ENCODE assay signal across 24 mouse cellular contexts in genomic region chr14:57711059-57711458, GRCm38 (mm10). TPM values are rescaled to one million over a fixed set of nuclear protein-coding genes. Genes with fewer than 3 reads are reported as not detected.
"Had no signal": no experiment of that assay in that cellular context is flagged by ENCODE, and none has a peak within 500 bp of the region (broad histone marks: within the 10 kb centered on the region; RNA-seq: fewer than 3 reads in every experiment).

No protein-coding gene starts in this region.

- ATAC-seq: liver, postnatal 0 days; lung, postnatal 0 days had no signal

- DNase-seq: kidney, adult 18-20 months; kidney, adult 9 months; kidney, postnatal 14 days; kidney, postnatal 4 days; liver; liver, embryonic 13.5 days; liver, postnatal 0 days; lung, embryonic 14.5 days; midbrain, embryonic 14.5 days; right cerebral cortex, adult 18-20 months; right cerebral cortex, postnatal 14 days; spleen, adult 18-20 months; thymus, postnatal 25 days had no signal

RNA-seq across cellular contexts. Expression of gene Gm49361, which starts 34.8 kb away (rescaled TPM):
- total RNA-seq: layer of hippocampus, postnatal 14 days; midbrain, postnatal 0 days had no signal
- polyA plus RNA-seq: kidney, embryonic 16.5 days; limb, embryonic 10.5 days; limb, embryonic 13.5 days; liver, embryonic 13.5 days; liver, postnatal 0 days; lung, embryonic 14.5 days; lung, postnatal 0 days; midbrain, embryonic 11.5 days; midbrain, embryonic 14.5 days; midbrain, postnatal 0 days; neural tube, embryonic 12.5 days; neural tube, embryonic 15.5 days; stomach, embryonic 15.5 days; thymus, postnatal 0 days had no signal
